Mouse (Mus musculus): Measurements from ENCODE around the gene Hebp2. TPM values are rescaled to one million over a fixed set of nuclear protein-coding genes. Genes with fewer than 3 reads are reported as not detected.

Gene Hebp2
- polyA plus RNA-seq, 1 experiment from 2014 or later, result 18.3 TPM

DNA sequence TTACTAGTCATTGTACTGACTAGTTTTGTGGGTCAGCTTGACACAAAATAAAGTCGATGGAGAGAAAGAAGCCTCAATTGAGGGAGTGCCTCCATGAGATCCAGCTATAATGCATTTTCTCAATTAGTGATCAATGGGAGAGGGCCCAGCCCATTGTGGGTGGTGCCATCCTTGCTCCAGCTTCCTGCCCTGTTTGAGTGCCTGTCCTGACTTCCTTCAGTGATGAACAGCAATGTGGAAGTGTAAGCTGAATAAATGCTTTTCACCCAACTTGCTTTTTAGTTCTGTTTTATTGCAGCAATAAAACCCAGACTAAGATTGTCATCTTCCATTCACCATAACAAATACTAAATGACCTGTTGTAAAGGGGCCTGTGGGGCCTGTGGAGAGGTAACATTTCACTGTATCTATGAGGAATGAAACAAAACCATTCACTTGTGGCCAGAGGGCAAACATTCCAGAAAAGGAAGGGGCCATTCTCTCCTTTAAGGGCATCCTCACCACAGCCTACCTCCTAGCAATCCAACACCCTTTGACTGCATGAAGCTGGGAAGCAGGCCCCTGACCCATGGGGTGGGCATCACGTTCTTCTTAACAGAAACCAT, 37.9 kb downstream of the Hebp2 start:
- H3K4me1 ChIP-seq, result peaks cover 30% of the 10 kb centered on the region
- H3K4me3 ChIP-seq (replicated peaks), result no peak overlapping the region
- ATAC-seq (ENCODE audit: low FRiP score), result no peak
- no peak overlapping the region for H3K9ac ChIP-seq (replicated peaks)
- H3K4me2 ChIP-seq, result no peak overlapping the region
- H3K36me3 ChIP-seq, result peaks cover 11% of the 10 kb centered on the region
- peak overlapping the region; percentile 69 for H3K27ac ChIP-seq (replicated peaks)
- H3K9me3 ChIP-seq (replicated peaks), result no peaks in the 10 kb centered on the region
- no peaks in the 10 kb centered on the region for H3K27me3 ChIP-seq (replicated peaks)
- 19% methylated on average over 2 of the region's 2 CpGs for WGBS

DNA sequence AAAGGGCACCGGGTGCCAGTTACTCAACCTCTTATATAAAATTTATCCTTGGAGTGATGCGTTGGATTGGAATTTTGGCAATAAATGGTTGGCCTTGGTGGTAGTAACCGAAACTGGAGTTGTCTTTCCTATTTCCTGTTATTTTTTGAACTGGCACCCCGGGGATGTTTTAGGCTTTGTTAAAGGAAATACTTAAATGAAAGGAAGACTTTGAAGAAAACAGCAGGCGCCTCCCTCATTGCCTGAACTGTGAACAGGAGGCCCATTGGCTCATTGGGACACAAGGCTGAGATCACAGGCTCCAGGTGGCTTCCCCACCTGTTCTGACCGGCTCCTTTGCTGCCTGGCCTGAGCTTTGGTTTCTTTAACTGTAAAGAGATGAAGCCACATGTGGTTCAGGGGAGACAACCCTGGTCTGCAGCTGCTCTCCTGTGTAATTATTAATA, 39.4 kb downstream of the Hebp2 start:
- peaks cover 30% of the 10 kb centered on the region for H3K4me1 ChIP-seq
- H3K4me2 ChIP-seq, result no peak overlapping the region
- peak overlapping the region; percentile 34; the same call in 1 of the 2 replicates for H3K27ac ChIP-seq (replicated peaks)
- ATAC-seq (ENCODE audit: low FRiP score), result no peak
- no peaks in the 10 kb centered on the region for H3K9me3 ChIP-seq (replicated peaks)
- H3K36me3 ChIP-seq, result peaks cover 8% of the 10 kb centered on the region
- 45% methylated on average over 6 of the region's 6 CpGs for WGBS
- H3K4me3 ChIP-seq (replicated peaks), result no peak overlapping the region
- H3K27me3 ChIP-seq (replicated peaks), result no peaks in the 10 kb centered on the region
- no peak overlapping the region for H3K9ac ChIP-seq (replicated peaks)

DNA sequence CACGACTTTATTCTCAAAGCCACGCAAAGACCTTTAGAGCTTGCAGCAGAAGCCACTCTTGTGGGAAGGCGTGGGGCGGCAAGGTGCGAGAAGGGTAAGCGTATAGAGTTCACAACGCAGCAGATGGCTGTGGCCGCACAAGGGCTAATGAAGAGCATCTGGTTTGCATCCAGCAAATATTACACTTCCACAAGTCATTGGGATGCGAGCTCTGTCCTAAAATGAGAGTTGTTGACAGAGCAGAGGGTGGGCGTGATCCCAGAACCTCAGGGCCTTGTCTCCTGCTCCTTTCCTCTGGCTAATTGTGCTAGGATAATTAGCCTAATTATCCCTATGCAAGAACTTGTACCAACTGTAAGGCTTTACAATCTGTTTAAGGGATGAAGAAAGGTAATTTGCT, 40.2 kb downstream of the Hebp2 start:
- peak overlapping the region; percentile 34 for H3K27ac ChIP-seq (replicated peaks)
- 59% methylated on average over 10 of the region's 10 CpGs for WGBS
- H3K4me2 ChIP-seq, result no peak overlapping the region
- H3K27me3 ChIP-seq (replicated peaks), result no peaks in the 10 kb centered on the region
- H3K4me3 ChIP-seq (replicated peaks), result no peak overlapping the region
- H3K4me1 ChIP-seq, result peaks cover 30% of the 10 kb centered on the region
- no peak for ATAC-seq (ENCODE audit: low FRiP score)
- peaks cover 7% of the 10 kb centered on the region for H3K36me3 ChIP-seq
- no peak overlapping the region for H3K9ac ChIP-seq (replicated peaks)
- no peaks in the 10 kb centered on the region for H3K9me3 ChIP-seq (replicated peaks)

DNA sequence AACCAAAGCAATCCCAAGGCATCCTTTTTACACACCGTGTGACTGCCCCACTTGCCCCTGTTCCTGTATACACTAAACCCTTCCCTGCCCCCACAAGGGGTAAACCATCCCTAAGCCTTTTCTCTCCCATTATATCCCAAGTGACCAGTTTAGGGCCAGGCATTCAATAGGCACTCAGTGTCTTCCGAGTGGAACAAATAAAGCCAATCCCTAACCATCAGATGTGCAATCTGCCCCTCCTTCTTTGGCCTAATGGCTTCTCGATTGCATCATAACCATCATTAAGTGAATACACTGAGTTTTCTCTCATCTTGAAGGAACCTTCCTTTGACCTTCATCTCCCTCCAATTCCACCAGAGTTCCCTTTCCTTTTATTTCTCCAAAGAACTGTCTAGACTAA, 43.9 kb downstream of the Hebp2 start:
- H3K27ac ChIP-seq (replicated peaks), result no peak overlapping the region
- peaks cover 21% of the 10 kb centered on the region for H3K4me1 ChIP-seq
- no peak overlapping the region for H3K9ac ChIP-seq (replicated peaks)
- H3K9me3 ChIP-seq (replicated peaks), result no peaks in the 10 kb centered on the region
- H3K36me3 ChIP-seq, result peaks cover 25% of the 10 kb centered on the region
- no peak for ATAC-seq (ENCODE audit: low FRiP score)
- no peaks in the 10 kb centered on the region for H3K27me3 ChIP-seq (replicated peaks)
- WGBS, result 22% methylated on average over 3 of the region's 3 CpGs
- H3K4me3 ChIP-seq (replicated peaks), result no peak overlapping the region
- no peak overlapping the region for H3K4me2 ChIP-seq

DNA sequence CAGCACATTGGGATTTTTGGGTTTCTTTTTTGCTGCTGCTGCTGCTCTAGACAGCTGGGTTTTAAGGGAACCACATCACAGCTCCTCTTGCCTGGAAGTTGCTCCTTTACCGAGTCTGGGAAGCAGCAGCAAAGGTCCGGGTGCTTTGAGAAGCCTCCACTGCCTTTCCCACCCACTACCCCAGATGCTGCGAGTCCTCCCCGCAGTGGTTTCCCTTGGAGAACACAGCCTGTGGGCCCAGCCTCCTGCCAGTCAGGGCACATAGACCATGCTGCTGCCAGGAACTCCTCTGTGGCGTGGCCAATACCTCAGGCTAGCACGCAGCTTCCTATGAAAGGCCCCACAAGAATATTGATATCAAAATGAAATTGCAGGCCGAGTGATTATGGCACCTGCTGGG, 48.8 kb downstream of the Hebp2 start:
- no peak overlapping the region for H3K4me3 ChIP-seq (replicated peaks)
- H3K9me3 ChIP-seq (replicated peaks), result no peaks in the 10 kb centered on the region
- ATAC-seq (ENCODE audit: low FRiP score), result peak; percentile 45; the same call in 1 of the 2 replicates
- WGBS, result 58% methylated on average over 7 of the region's 7 CpGs
- H3K4me2 ChIP-seq, result no peak overlapping the region
- peak overlapping the region; percentile 64 for H3K27ac ChIP-seq (replicated peaks)
- H3K36me3 ChIP-seq, result peaks cover 22% of the 10 kb centered on the region
- peaks cover 15% of the 10 kb centered on the region for H3K4me1 ChIP-seq
- no peaks in the 10 kb centered on the region for H3K27me3 ChIP-seq (replicated peaks)
- no peak overlapping the region for H3K9ac ChIP-seq (replicated peaks)

DNA sequence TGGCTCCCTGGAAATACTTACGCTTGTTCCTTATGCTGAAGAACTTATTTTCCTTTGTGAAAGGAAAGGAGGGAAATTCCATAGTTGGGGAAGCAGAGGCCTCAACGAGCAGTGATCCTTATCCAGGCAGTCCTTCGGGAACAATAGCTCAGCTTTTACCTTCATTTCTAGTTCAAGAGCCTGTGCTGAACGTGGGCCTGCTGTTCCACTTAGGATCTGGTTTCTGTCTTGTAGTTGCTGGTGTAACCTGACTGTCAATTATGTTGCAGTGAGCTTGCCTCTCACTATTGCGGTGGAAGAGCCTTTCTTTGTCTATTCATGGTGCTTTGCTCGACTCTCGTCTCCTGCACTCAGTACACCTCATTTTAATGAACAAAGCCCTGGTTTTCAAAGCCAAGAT, 51.6 kb downstream of the Hebp2 start:
- Histone ChIP-seq H3K4me2 (no peak overlapping the region), H3K4me1 (peaks cover 15% of the 10 kb centered on the region), H3K27me3 (replicated peaks) (no peaks in the 10 kb centered on the region), H3K9me3 (replicated peaks) (no peaks in the 10 kb centered on the region), H3K36me3 (peaks cover 10% of the 10 kb centered on the region), H3K4me3 (replicated peaks) (no peak overlapping the region), H3K27ac (replicated peaks) (no peak overlapping the region), H3K9ac (replicated peaks) (no peak overlapping the region)
- WGBS, result 45% methylated on average over 7 of the region's 7 CpGs
- no peak for ATAC-seq (ENCODE audit: low FRiP score)

DNA sequence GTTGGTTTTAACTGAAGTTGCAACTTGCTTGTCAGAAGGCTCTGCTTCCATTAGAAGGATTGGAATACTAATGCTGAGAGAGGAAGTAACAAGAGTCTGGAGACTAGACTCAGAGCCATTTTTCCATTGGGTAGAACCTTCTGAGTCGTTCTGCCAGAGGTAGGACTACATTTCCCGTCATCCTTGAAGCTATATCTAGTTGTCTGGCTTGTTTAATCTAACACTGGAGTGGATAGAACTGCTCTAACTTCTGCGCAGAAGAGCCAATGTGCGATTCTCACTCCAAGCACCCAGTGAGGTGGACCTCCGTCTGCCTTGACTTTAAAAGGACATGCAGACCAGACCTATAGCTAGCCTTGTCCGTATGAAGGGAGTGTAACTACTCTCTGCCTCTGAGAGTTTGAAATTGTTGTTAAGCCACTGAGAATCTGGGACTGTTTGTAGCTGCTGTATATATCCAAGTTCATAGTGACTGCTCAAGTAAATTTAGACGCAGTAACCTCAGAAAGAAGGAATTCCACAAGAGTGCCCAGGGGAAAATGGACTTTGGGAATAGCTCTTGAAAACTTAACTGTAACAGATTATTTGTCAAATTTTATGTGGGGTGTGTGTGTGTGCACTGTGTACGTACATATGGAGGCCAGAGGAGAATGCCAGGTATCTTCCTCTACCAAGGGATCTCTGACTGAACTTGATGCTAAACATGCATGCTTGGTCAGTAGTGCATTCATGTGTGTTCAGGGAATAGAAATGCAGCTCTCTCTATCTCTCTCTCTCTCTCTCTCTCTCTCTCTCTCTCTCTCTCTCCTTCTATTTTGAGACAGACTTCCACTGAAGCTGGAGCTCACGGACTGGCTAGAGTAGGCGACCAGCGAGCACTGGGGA, 52.6 kb downstream of the Hebp2 start:
- Histone ChIP-seq H3K27ac (replicated peaks) (no peak overlapping the region), H3K4me2 (no peak overlapping the region), H3K36me3 (no peaks in the 10 kb centered on the region), H3K9ac (replicated peaks) (no peak overlapping the region), H3K27me3 (replicated peaks) (no peaks in the 10 kb centered on the region), H3K9me3 (replicated peaks) (no peaks in the 10 kb centered on the region), H3K4me1 (peaks cover 15% of the 10 kb centered on the region), H3K4me3 (replicated peaks) (no peak overlapping the region)
- 90% methylated on average over 11 of the region's 11 CpGs for WGBS
- ATAC-seq (ENCODE audit: low FRiP score), result no peak

DNA sequence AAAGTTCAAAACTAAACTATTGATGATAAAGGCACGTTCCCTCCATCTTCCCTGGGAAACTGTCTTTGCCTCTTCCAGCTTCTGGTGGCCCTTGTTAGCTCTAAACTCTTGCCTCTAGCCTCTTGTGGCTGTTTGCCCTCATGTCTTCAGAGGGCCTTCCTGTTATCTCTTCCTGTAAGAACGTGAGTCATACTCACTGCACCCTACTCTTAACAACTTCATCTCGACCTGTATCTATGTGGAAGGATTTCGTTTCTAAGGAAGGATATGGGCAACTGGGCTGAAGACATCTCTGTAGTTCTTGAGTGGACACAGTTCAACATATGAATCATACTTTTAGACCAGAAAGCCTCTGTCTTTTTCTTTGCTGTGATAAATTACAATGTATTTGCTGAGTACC, 53.9 kb downstream of the Hebp2 start:
- Histone ChIP-seq H3K27me3 (replicated peaks) (no peaks in the 10 kb centered on the region), H3K4me2 (no peak overlapping the region), H3K36me3 (no peaks in the 10 kb centered on the region), H3K9me3 (replicated peaks) (no peaks in the 10 kb centered on the region), H3K4me3 (replicated peaks) (no peak overlapping the region), H3K4me1 (peaks cover 10% of the 10 kb centered on the region), H3K9ac (replicated peaks) (no peak overlapping the region), H3K27ac (replicated peaks) (no peak overlapping the region)
- 85% methylated on average over 4 of the region's 4 CpGs for WGBS
- ATAC-seq (ENCODE audit: low FRiP score), result no peak

DNA sequence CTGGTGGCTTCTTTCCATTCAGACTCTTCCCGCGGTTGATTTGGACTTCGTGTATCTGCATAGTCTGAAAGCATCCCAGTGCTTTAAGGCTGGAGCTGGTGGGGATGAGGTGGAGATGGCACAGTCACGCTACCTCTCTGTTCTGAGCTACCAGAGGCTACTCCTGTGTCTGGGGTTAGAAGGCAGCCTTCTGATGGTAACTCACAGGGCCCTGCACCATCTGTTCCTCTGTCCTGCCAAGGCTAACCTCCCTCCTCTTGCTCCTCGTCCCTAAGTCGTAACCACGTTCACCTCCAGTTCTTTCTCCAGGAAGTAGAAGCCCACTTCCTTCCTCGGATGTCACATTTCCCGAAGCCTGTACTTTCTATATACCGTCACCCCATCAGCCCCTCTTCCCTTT, 55.9 kb downstream of the Hebp2 start:
- H3K36me3 ChIP-seq, result no peaks in the 10 kb centered on the region
- no peaks in the 10 kb centered on the region for H3K9me3 ChIP-seq (replicated peaks)
- H3K4me1 ChIP-seq, result peaks cover 7% of the 10 kb centered on the region; the same call in 1 of the 2 replicates
- no peak overlapping the region for H3K4me3 ChIP-seq (replicated peaks)
- 90% methylated on average over 10 of the region's 10 CpGs for WGBS
- ATAC-seq (ENCODE audit: low FRiP score), result no peak
- H3K9ac ChIP-seq (replicated peaks), result no peak overlapping the region
- no peak overlapping the region for H3K27ac ChIP-seq (replicated peaks)
- H3K27me3 ChIP-seq (replicated peaks), result no peaks in the 10 kb centered on the region
- H3K4me2 ChIP-seq, result no peak overlapping the region

Other genes with a start within 250 kb of the Hebp2 start
- 13.1 and 13.3 TPM in 2 replicates for gene Nhsl1, start 227.1 kb downstream of the Hebp2 start, polyA plus RNA-seq (2015; fragmentation: Nextera tagmentation; extraction: Ambion mirVana)
- gene Arfgef3, start 197.9 kb upstream of the Hebp2 start, polyA plus RNA-seq (2015; fragmentation: Nextera tagmentation; extraction: Ambion mirVana), result 6.4 and 7.4 TPM in 2 replicates
- 0.28 and 0.50 TPM in 2 replicates for gene Gm4922, start 240.7 kb upstream of the Hebp2 start, polyA plus RNA-seq (2015; fragmentation: Nextera tagmentation; extraction: Ambion mirVana)

Measured in neural tube, embryonic 15.5 days (tissue).